Mouse (Mus musculus) forebrain, embryonic 10.5 days (tissue): Measurements from ENCODE around the gene Ift88. TPM values are rescaled to one million over a fixed set of nuclear protein-coding genes. Genes with fewer than 3 reads are reported as not detected.

Experiments used
- DNase-seq: peaks from one replicate; pipeline ENCODE4 v3.0.0-alpha.2; 2017; ENCODE audit warnings: low spot score; ENCODE audit errors: extremely low spot score
- H3K27ac ChIP-seq: fragments of 300-500 bp; sonication (generic); 2 replicates; pipeline ENCODE4 v1.5.1; 2016; ENCODE audit warnings: mild to moderate bottlenecking
- H3K27me3 ChIP-seq: fragments of 300-500 bp; sonication (generic); 2 replicates; pipeline ENCODE4 v1.6.1; 2016; ENCODE audit warnings: mild to moderate bottlenecking; ENCODE audit not compliant: poor library complexity, severe bottlenecking
- H3K36me3 ChIP-seq: fragments of 300-500 bp; sonication (generic); replicated peaks from 2 replicates; pipeline ENCODE4 v1.6.1; 2016; ENCODE audit warnings: mild to moderate bottlenecking, moderate library complexity
- H3K4me1 ChIP-seq: fragments of 300-500 bp; sonication (generic); 2 replicates; pipeline ENCODE4 v1.6.1; 2016
- H3K4me3 ChIP-seq: fragments of 300-500 bp; sonication (generic); 2 replicates; pipeline ENCODE4 v1.5.1; 2016; ENCODE audit warnings: mild to moderate bottlenecking, moderate library complexity
- H3K9me3 ChIP-seq: fragments of 300-500 bp; sonication (generic); 2 replicates; pipeline ENCODE4 v1.6.1; 2016; ENCODE audit warnings: mild to moderate bottlenecking, moderate library complexity
- WGBS: fragments of 180-500 bp; shearing (Covaris S2); methylation state at CpG from one replicate; pipeline ENCODE4 v1.1.7; 2016; 5-methylcytosine and 5-hydroxymethylcytosine counted together
- polyA plus RNA-seq: library from polyadenylated mRNA; unstranded; fragments of >200 nt; fragmentation: Nextera tagmentation; extraction: Ambion mirVana; gene quantifications from 2 replicates; pipeline ENCODE4 v1.2.1, GENCODE M21; 2016

Ift88 gene
- polyA plus RNA-seq, 1 experiment from 2014 or later, result 11.5 TPM

- Histone ChIP-seq H3K9me3 (no peaks in the 10 kb centered on the region), H3K27me3 (peaks cover 77% of the 10 kb centered on the region), H3K4me3 (peak overlapping the region; percentile 82), H3K27ac (no peak overlapping the region), H3K4me1 (peaks cover 30% of the 10 kb centered on the region), H3K36me3 (no peaks in the 10 kb centered on the region)
- no peak for DNase-seq
- 57% methylated on average over 10 of the region's 10 CpGs for WGBS
Measured at GRCm38 (mm10) chr14:57526050-57526623, 102.3 kb downstream of the Ift88 start.

GRCm38 (mm10) chr14:57527122-57527521, 103.3 kb downstream of the Ift88 start:
- H3K27ac ChIP-seq, result no peak overlapping the region
- H3K36me3 ChIP-seq, result no peaks in the 10 kb centered on the region
- WGBS, result 35% methylated on average over 7 of the region's 7 CpGs
- peaks cover 30% of the 10 kb centered on the region for H3K4me1 ChIP-seq
- H3K27me3 ChIP-seq, result peaks cover 82% of the 10 kb centered on the region
- no peak for DNase-seq
- H3K4me3 ChIP-seq, result no peak overlapping the region
- no peaks in the 10 kb centered on the region for H3K9me3 ChIP-seq

GRCm38 (mm10) chr14:57527598-57527997, 103.7 kb downstream of the Ift88 start:
- H3K27ac ChIP-seq, result no peak overlapping the region
- peaks cover 30% of the 10 kb centered on the region for H3K4me1 ChIP-seq
- no peak overlapping the region for H3K4me3 ChIP-seq
- peaks cover 80% of the 10 kb centered on the region for H3K27me3 ChIP-seq
- H3K36me3 ChIP-seq, result no peaks in the 10 kb centered on the region
- WGBS, result 47% methylated on average over 2 of the region's 2 CpGs
- DNase-seq, result no peak
- H3K9me3 ChIP-seq, result no peaks in the 10 kb centered on the region

GRCm38 (mm10) chr14:57529086-57529785, 105.4 kb downstream of the Ift88 start:
- Histone ChIP-seq H3K27me3 (peaks cover 77% of the 10 kb centered on the region), H3K36me3 (no peaks in the 10 kb centered on the region), H3K4me3 (no peak overlapping the region), H3K9me3 (no peaks in the 10 kb centered on the region), H3K27ac (no peak overlapping the region), H3K4me1 (peaks cover 34% of the 10 kb centered on the region)
- no peak for DNase-seq
- 69% methylated on average over 10 of the region's 10 CpGs for WGBS

GRCm38 (mm10) chr14:57529786-57530515, 106.1 kb downstream of the Ift88 start:
- Histone ChIP-seq H3K27me3 (peaks cover 79% of the 10 kb centered on the region), H3K9me3 (no peaks in the 10 kb centered on the region), H3K27ac (no peak overlapping the region), H3K36me3 (no peaks in the 10 kb centered on the region), H3K4me3 (no peak overlapping the region), H3K4me1 (peaks cover 35% of the 10 kb centered on the region)
- no peak for DNase-seq
- 66% methylated on average over 5 of the region's 5 CpGs for WGBS

- peaks cover 37% of the 10 kb centered on the region for H3K4me1 ChIP-seq
- no peak for DNase-seq
- WGBS, result 88% methylated on average over 3 of the region's 3 CpGs
- H3K27ac ChIP-seq, result no peak overlapping the region
- H3K36me3 ChIP-seq, result no peaks in the 10 kb centered on the region
- no peaks in the 10 kb centered on the region for H3K9me3 ChIP-seq
- no peak overlapping the region for H3K4me3 ChIP-seq
- peaks cover 80% of the 10 kb centered on the region for H3K27me3 ChIP-seq
Measured at GRCm38 (mm10) chr14:57532577-57532976, 108.7 kb downstream of the Ift88 start.

- peaks cover 80% of the 10 kb centered on the region for H3K27me3 ChIP-seq
- H3K4me1 ChIP-seq, result peaks cover 43% of the 10 kb centered on the region
- H3K4me3 ChIP-seq, result no peak overlapping the region
- 38% methylated on average over 3 of the region's 3 CpGs for WGBS
- H3K9me3 ChIP-seq, result no peaks in the 10 kb centered on the region
- DNase-seq, result peak; percentile 57
- no peaks in the 10 kb centered on the region for H3K36me3 ChIP-seq
- no peak overlapping the region for H3K27ac ChIP-seq
Measured at GRCm38 (mm10) chr14:57533214-57533613, 109.4 kb downstream of the Ift88 start.

GRCm38 (mm10) chr14:57533841-57534240, 110.0 kb downstream of the Ift88 start:
- H3K27me3 ChIP-seq, result peaks cover 80% of the 10 kb centered on the region
- H3K27ac ChIP-seq, result 0 out of 2 replicates have a peak overlapping the region, but pooled peaks have one; percentile 5
- H3K4me3 ChIP-seq, result no peak overlapping the region
- DNase-seq, result no peak
- WGBS, result 17% methylated on average over 11 of the region's 11 CpGs
- H3K4me1 ChIP-seq, result peaks cover 44% of the 10 kb centered on the region
- H3K36me3 ChIP-seq, result no peaks in the 10 kb centered on the region
- H3K9me3 ChIP-seq, result no peaks in the 10 kb centered on the region

GRCm38 (mm10) chr14:57534346-57534745, 110.5 kb downstream of the Ift88 start:
- Histone ChIP-seq H3K9me3 (no peaks in the 10 kb centered on the region), H3K36me3 (no peaks in the 10 kb centered on the region), H3K27ac (0 out of 2 replicates have a peak overlapping the region, but pooled peaks have one; percentile 5), H3K4me3 (no peak overlapping the region), H3K27me3 (peaks cover 80% of the 10 kb centered on the region), H3K4me1 (peaks cover 40% of the 10 kb centered on the region)
- WGBS, result 7% methylated on average over 5 of the region's 5 CpGs
- DNase-seq, result no peak

GRCm38 (mm10) chr14:57534961-57535360, 111.1 kb downstream of the Ift88 start:
- DNase-seq, result no peak
- peaks cover 34% of the 10 kb centered on the region for H3K4me1 ChIP-seq
- H3K27me3 ChIP-seq, result peaks cover 80% of the 10 kb centered on the region
- H3K36me3 ChIP-seq, result no peaks in the 10 kb centered on the region
- no peaks in the 10 kb centered on the region for H3K9me3 ChIP-seq
- no peak overlapping the region for H3K4me3 ChIP-seq
- 0 out of 2 replicates have a peak overlapping the region, but pooled peaks have one; percentile 35 for H3K27ac ChIP-seq
- WGBS, result 10% methylated on average over 8 of the region's 8 CpGs

- no peak for DNase-seq
- no peak overlapping the region for H3K27ac ChIP-seq
- no peak overlapping the region for H3K4me3 ChIP-seq
- WGBS, result 86% methylated on average over 6 of the region's 6 CpGs
- no peaks in the 10 kb centered on the region for H3K9me3 ChIP-seq
- peaks cover 86% of the 10 kb centered on the region for H3K27me3 ChIP-seq
- no peaks in the 10 kb centered on the region for H3K36me3 ChIP-seq
- peaks cover 33% of the 10 kb centered on the region for H3K4me1 ChIP-seq
Measured at GRCm38 (mm10) chr14:57535646-57536045, 111.8 kb downstream of the Ift88 start.

- H3K27me3 ChIP-seq, result peaks cover 93% of the 10 kb centered on the region
- WGBS, result 25% methylated on average over 9 of the region's 9 CpGs
Measured at GRCm38 (mm10) chr14:57536820-57537219, 113.0 kb downstream of the Ift88 start.

More at GRCm38 (mm10) chr14:57536820-57537219, 113.0 kb downstream of the Ift88 start:
- no peak for DNase-seq
- Histone ChIP-seq H3K36me3 (no peaks in the 10 kb centered on the region), H3K4me3 (peak overlapping the region; percentile 21; the same call in 1 of the 2 replicates), H3K27ac (0 out of 2 replicates have a peak overlapping the region, but pooled peaks have one; percentile 12), H3K4me1 (peaks cover 33% of the 10 kb centered on the region), H3K9me3 (no peaks in the 10 kb centered on the region)
